Mouse (Mus musculus) central nervous system, embryonic 14 days (tissue): Measurements from ENCODE around the gene Rapgef2. TPM values are rescaled to one million over a fixed set of nuclear protein-coding genes. Genes with fewer than 3 reads are reported as not detected.

Experiments
- polyA plus RNA-seq: library from polyadenylated mRNA; depleted of rRNA; stranded (reverse); fragments of >200 nt; gene quantifications from 2 replicates; pipeline ENCODE4 v1.2.3, GENCODE M21; 2012; rRNA removed

The Rapgef2 gene
- 17.4 and 18.2 TPM in 2 replicates for polyA plus RNA-seq

DNA sequence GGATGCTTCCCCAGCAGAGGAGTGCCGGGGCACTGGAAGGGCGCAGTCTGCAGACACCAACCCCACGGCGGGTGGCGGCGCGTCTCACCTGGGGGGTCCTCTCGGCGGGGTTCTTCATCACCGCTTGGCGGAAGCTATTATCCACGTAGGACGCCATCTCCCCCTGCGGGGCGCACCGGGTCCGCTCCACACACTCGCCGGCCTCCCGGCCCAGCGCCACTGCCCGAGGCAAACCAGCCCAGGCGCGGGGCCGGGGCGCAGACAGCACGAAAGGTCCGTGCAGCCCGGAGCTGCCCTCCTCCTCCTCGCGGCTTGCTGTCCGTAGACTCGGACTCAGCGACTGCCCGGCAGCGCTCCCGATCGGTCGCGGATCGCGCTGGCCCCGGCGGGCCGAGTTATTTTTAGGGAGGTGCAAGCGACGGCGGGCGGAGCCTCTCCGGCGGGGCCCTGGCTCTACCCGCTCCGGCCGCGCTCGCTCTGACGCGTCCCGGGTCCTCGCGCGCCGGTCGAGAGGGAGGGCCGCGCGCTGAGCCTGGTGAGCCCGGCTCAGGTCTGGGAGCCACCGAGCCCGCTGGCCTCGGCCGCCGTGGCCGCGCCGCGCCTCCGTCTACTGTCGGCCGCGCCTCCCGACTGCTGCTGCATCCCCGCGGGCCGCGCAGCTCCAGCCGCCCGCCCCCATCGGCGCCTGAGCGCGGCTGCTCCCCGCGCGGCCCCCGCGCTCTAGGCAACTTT, at the start of gene Rapgef2:
Gene Rapgef2, minus strand, starts transcription at position 142 of the 732 bp plus-strand sequence.

Other genes starting within 250 kb of the Rapgef2 start
- 0.02 TPM in 1 of 2 replicates, not detected in the other for gene Gm17359, start 50.1 kb upstream of the Rapgef2 start, polyA plus RNA-seq